Mouse (Mus musculus): ENCODE measurements around the gene Htra3.
A peak's percentile ranks its signal among the peaks of the same experiment; 100 is the strongest.

Gene Htra3

GRCm38 (mm10) chr5:35695815-35696214 lies 16.2 kb upstream of the Htra3 start:
- no peak for DNase-seq (ENCODE audit: low spot score in 2 of 2)

GRCm38 (mm10) chr5:35693638-35694037 lies 14.1 kb upstream of the Htra3 start:
- DNase-seq (ENCODE audit: low spot score in 2 of 2), result no peak

- DNase-seq (ENCODE audit: low spot score in 2 of 2), result no peak
Observed at GRCm38 (mm10) chr5:35691246-35691645, 11.7 kb upstream of the Htra3 start.

DNA sequence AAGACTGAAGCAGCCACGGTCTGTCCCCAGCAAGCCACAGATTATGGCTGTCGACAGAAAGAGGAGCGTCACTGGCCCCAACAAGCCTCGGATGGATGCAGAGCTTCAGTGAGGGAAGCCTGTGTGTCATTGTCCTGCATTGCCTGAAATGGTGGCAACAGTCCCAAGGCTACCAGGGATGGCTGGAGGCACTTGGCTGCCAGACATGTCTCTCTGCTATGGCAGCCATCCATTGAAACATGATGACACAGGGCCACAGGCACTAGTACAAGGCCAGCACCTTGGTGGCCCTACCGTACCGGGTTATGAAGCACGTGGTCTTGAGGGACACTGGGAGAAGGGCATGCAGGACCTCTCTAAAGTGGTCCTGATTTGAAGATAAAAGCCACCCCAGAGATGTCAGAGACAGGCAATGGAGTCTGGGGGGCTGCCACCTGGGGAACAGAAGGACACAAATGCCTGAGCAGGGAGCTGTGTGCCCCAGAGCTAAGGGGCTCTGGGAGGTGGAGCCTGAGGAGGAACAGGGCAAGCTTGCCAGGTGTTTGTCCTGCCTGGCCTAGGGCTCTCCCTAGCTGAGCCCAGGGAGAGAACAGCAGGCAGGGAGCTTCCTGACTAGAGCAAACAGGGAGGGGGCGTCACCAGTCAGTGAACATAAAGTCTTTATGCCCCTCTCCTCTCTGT lies 11.0 kb upstream of the Htra3 start:
- DNase-seq (ENCODE audit: low spot score in 2 of 2), result no peak

DNA sequence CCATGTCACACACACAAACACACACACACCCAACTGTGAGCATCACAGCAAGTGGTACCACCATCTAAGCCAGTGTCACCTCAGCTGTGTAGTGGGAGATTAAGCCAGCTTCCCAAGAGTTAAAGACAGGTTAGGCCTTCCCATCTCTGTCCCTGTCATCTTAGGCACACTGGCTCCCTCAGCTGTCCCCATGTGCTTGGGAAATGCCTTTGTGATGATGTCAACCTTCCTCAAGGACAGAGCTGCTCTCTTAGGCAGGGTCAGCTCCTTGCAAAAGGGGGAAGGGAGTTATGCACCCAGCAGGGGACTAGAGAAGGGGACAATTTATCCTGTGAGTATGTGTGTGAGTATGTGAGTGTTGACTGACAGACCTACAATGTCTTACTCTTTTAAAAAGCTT lies 9.8 kb upstream of the Htra3 start:
- DNase-seq (ENCODE audit: low spot score in 2 of 2), result no peak

GRCm38 (mm10) chr5:35688851-35689250 lies 9.3 kb upstream of the Htra3 start:
- DNase-seq (ENCODE audit: low spot score in 2 of 2), result no peak

GRCm38 (mm10) chr5:35687098-35687497 lies 7.5 kb upstream of the Htra3 start:
- no peak for DNase-seq (ENCODE audit: low spot score in 2 of 2)

DNA sequence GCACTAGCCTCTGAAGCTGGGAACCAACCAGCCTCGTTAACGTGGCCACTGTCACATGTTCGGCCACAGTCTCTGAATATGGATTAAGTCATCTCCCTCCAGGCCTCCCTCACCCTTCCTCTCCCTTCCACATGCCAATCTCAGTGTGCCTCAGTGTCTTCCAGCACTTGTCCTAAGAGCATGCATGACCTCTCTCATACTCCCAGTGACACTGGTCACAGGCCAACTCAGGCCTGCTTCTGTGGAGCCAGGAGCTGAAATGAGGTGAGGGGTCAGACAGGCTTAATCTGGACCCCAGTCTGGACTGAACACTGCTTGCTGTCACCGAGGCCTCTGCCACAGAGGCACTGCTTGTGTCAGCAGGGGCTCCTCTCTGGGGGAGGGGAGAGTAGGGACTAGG lies 6.8 kb upstream of the Htra3 start:
- no peak for DNase-seq (ENCODE audit: low spot score in 2 of 2)

GRCm38 (mm10) chr5:35685079-35685478 lies 5.5 kb upstream of the Htra3 start:
- no peak for DNase-seq (ENCODE audit: low spot score in 2 of 2)

DNA sequence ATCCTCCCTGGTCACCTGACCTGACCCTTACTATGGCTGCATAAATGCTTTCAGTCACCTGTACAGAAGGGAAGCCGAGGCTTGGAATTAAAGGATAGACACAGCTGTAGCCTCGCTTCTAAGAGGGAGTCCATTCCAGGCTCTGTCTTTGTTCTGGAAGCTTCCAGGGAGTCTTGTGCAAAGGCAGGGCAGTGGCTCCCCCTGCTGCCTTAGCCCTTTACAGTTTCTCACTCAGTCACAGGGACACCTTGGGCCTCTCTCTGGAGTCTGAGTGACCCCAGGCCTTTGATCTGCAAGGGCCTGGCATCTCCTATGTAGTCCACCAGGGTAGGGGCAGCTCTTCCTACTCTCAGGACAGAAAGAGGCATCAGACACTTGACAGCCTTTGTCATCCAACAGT lies 1.4 kb upstream of the Htra3 start:
- peak in 1 of 2 experiments; percentile 59 for DNase-seq (ENCODE audit: low spot score in 2 of 2)

DNA sequence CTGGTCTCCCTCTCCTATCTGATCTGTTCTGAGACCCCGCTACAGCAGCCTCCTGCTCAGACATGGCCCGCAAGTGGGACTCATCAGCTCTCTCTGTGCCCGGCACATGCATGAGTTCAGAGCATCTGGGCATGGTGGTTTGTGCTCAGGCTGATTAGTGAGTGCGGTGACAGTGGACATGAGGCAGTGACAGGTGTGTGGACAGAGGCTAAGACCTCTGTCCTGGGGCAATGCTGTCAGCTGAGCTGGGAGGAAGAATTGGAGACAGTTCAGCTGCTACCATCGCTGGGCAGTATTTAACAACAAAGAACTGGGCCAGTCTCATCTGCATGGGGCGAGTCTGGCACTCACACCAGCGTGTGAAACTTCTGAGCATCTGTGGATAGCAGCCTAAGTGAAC lies 2.6 kb downstream of the Htra3 start:
- DNase-seq (ENCODE audit: low spot score in 2 of 2), result no peak

GRCm38 (mm10) chr5:35674081-35674555 lies 5.5 kb downstream of the Htra3 start:
- peak in 1 of 2 experiments; percentile 63 for DNase-seq (ENCODE audit: low spot score in 2 of 2)

- peak; percentile 83 to 87 for DNase-seq (ENCODE audit: low spot score in 2 of 2)
Observed at GRCm38 (mm10) chr5:35673086-35673485, 6.5 kb downstream of the Htra3 start.

GRCm38 (mm10) chr5:35672581-35672980 lies 7.0 kb downstream of the Htra3 start:
- DNase-seq (ENCODE audit: low spot score in 2 of 2), result no peak

DNA sequence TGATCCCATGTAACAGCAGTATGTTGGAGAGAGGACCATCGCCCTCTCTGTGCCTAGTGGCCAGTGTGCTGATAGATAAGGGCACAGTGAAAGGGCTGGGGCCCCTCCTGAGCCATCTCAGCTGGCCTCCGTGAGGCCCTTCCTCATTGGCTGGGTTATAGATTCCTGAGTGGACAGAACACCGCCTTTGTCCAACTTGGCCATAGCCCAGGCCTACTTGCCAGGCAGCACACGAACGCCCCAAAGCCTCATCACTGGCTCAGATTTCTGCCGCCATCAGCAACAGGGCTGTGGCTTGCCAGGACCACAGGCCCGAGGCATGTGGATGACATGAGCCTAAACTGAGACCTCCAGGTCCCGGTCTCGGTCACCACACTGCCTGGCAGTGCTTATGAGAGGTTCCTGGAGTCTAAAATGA lies 8.1 kb downstream of the Htra3 start:
- DNase-seq (ENCODE audit: low spot score in 2 of 2), result peak; percentile 81

- DNase-seq (ENCODE audit: low spot score in 2 of 2), result no peak
Observed at GRCm38 (mm10) chr5:35670412-35670801, 9.2 kb downstream of the Htra3 start.

DNA sequence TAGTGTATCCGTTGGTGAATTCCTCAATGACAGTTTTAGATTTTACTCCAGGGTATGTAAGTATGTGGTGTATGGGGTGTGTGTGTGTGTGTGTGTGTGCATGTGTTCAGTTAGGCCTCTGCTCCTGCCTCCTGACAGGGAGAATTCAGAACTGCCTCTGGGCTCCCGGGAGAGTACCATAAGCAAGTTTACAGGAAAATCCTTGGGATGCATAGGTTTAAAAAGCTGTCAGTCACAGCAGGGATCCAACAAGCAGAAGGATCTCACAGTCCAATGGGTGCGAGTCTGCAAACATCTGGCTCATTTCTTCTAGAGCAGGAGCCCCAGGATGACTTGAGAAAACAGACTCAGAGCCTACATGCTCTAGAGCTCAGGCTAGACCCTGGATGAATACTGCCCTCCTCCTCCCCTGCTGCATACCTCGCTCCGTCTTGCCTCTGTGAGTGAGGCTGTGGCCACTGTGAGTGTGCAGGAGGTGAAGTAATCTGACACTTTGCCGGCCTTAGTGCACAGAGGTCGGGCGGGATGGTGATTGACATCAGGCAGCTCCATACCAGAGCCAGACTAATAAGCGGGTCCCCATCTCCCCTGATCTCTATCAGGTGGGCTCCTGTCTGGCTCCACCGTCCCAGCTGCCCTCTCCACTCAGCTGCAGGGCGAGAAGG lies 9.7 kb downstream of the Htra3 start:
- DNase-seq (ENCODE audit: low spot score in 2 of 2), result no peak

GRCm38 (mm10) chr5:35666152-35666551 lies 13.4 kb downstream of the Htra3 start:
- no peak for DNase-seq (ENCODE audit: low spot score in 2 of 2)

GRCm38 (mm10) chr5:35662021-35662545 lies 17.5 kb downstream of the Htra3 start:
- DNase-seq (ENCODE audit: low spot score in 2 of 2), result no peak

- no peak for DNase-seq (ENCODE audit: low spot score in 2 of 2)
Observed at GRCm38 (mm10) chr5:35661210-35661609, 18.4 kb downstream of the Htra3 start.

DNA sequence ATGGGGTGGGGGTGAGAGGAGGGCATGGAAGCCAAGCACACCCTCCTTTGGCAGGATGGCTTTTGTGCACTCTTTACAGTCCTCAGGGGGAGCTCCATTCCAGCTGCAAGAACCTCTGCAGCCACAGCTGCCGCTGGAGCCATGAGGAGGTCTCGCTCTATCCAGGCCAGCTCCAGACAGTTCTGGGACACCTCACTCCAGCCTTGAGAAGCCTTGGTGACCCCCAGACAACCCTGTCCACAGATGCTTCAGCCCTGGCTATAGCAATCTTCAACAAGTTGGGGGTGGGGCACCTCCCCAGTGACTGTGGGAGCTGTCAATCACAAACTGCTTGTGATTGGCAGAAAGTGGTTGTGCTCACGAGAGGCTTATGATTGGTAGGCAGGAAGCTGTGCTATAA lies 20.1 kb downstream of the Htra3 start:
- no peak for DNase-seq (ENCODE audit: low spot score in 2 of 2)

DNA sequence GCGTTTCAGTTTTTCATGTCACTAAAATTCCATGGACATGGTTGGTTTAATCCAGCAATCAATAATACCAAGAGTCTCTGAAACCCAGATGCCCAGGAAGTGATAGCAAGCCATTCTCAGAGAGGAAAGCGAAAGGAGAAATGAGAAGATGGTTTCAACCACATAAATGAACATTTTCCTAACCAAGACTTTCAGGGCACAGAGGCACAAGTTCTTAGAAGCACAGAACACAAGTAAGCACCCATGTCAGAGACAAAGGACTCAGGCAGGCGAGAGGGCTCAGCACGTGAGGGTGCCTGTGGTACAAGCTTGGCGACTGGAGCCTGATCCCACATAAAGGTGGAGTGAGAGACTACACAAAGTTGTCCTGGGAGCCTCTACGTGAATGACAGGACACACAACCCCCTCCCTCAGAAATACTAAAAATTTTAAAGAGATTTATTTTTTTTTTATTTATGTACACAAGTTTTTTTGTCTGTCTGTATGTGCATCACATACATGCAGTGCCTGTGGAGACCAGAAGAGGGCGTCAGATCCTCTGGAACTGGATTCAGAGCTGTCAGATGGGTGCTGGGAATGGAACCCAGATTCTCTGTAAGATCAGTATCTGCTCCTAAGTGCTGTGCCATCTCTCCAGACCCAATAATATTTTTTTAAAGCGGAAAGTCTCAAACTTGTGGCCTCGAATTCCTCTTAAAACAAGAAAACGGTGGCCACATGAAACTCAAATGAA lies 23.7 kb downstream of the Htra3 start:
- no peak for DNase-seq (ENCODE audit: low spot score in 2 of 2)
